Mouse (Mus musculus) cerebellum, adult 2 months (tissue): ENCODE measurements around the gene Kcnh8.

Experiments used
- CTCF ChIP-seq: fragments of 200-500 bp; IDR thresholded peaks from 2 replicates; pipeline ENCODE4 v1.5.1; 2011; ENCODE audit warnings: low read depth, mild to moderate bottlenecking, control low read depth, low read length, moderate library complexity, borderline replicate concordance; ENCODE audit not compliant: insufficient read depth
- POLR2A ChIP-seq: fragments of 200-500 bp; IDR thresholded peaks from 2 replicates; pipeline ENCODE4 v1.6.1; 2011; ENCODE audit warnings: low read length, control low read depth, borderline replicate concordance; ENCODE audit not compliant: insufficient read depth

- TF ChIP-seq POLR2A, result no peak
- TF ChIP-seq CTCF, result no peak
These were observed 267 bp downstream of the Kcnh8 start for GRCm38 (mm10) chr17:52602781-52603170.
